Mouse (Mus musculus) intestine, embryonic 16.5 days (tissue): ENCODE measurements around the gene Foxo1. TPM values are rescaled to one million over a fixed set of nuclear protein-coding genes. Genes with fewer than 3 reads are reported as not detected.
A peak's percentile ranks its signal among the peaks of the same experiment; 100 is the strongest.

Experiments
- ATAC-seq: fragments of 200-750 bp; cut with Nextera tagmentation; 2 replicates; pipeline ENCODE4 v1.8.0; 2017; ENCODE audit warnings: moderate TSS enrichment, moderate library complexity
- H3K27ac ChIP-seq: fragments of 300-500 bp; sonication (generic); 2 replicates; pipeline ENCODE4 v1.5.1; 2014; ENCODE audit warnings: mild to moderate bottlenecking, low read length
- H3K27me3 ChIP-seq: fragments of 300-500 bp; sonication (generic); replicated peaks from 2 replicates; pipeline ENCODE4 v1.6.1; 2014; ENCODE audit warnings: low read length, control low read depth, mixed read lengths; ENCODE audit not compliant: control insufficient read depth, insufficient read depth
- H3K36me3 ChIP-seq: fragments of 300-500 bp; sonication (generic); 2 replicates; pipeline ENCODE4 v1.6.1; 2014; ENCODE audit warnings: low read length, control low read depth; ENCODE audit not compliant: control insufficient read depth, insufficient read depth
- H3K4me1 ChIP-seq: fragments of 300-500 bp; sonication (generic); 2 replicates; pipeline ENCODE4 v1.6.1; 2014; ENCODE audit warnings: low read length, control low read depth, mixed read lengths; ENCODE audit not compliant: control insufficient read depth, insufficient read depth
- H3K4me2 ChIP-seq: fragments of 300-500 bp; sonication (generic); 2 replicates; pipeline ENCODE4 v1.6.1; 2014; ENCODE audit warnings: low read depth, low read length, control low read depth
- H3K4me3 ChIP-seq: fragments of 300-500 bp; sonication (generic); 2 replicates; pipeline ENCODE4 v1.5.1; 2014; ENCODE audit warnings: mild to moderate bottlenecking, low read length
- H3K9ac ChIP-seq: fragments of 300-500 bp; sonication (generic); 2 replicates; pipeline ENCODE4 v1.6.1; 2014; ENCODE audit warnings: low read depth, low read length
- H3K9me3 ChIP-seq: fragments of 300-500 bp; sonication (generic); 2 replicates; pipeline ENCODE4 v1.6.1; 2016; ENCODE audit warnings: low read length, control low read depth; ENCODE audit not compliant: control insufficient read depth
- WGBS: fragments of 180-500 bp; shearing (Covaris S2); extraction: QIAGEN DNeasy Blood & Tissue Kit; methylation state at CpG from one replicate; pipeline ENCODE4 v1.1.7; 2014; 5-methylcytosine and 5-hydroxymethylcytosine counted together
- polyA plus RNA-seq: library from polyadenylated mRNA; unstranded; fragments of >200 nt; fragmentation: Nextera tagmentation; extraction: Ambion mirVana; gene quantifications from 2 replicates; pipeline ENCODE4 v1.2.1, GENCODE M21; 2015

The Foxo1 gene
- polyA plus RNA-seq, 1 experiment from 2014 or later = 3.5 TPM

- Histone ChIP-seq H3K9me3 (no peaks in the 10 kb centered on the region), H3K9ac (no peak overlapping the region), H3K36me3 (no peaks in the 10 kb centered on the region), H3K4me3 (no peak overlapping the region), H3K4me1 (peaks cover 9% of the 10 kb centered on the region), H3K4me2 (no peak overlapping the region), H3K27me3 (no peaks in the 10 kb centered on the region), H3K27ac (no peak overlapping the region)
- 82% methylated on average over 13 of the region's 13 CpGs for WGBS
- no peak for ATAC-seq
Observed at GRCm38 (mm10) chr3:52396121-52396731, 128.1 kb downstream of the Foxo1 start.

DNA sequence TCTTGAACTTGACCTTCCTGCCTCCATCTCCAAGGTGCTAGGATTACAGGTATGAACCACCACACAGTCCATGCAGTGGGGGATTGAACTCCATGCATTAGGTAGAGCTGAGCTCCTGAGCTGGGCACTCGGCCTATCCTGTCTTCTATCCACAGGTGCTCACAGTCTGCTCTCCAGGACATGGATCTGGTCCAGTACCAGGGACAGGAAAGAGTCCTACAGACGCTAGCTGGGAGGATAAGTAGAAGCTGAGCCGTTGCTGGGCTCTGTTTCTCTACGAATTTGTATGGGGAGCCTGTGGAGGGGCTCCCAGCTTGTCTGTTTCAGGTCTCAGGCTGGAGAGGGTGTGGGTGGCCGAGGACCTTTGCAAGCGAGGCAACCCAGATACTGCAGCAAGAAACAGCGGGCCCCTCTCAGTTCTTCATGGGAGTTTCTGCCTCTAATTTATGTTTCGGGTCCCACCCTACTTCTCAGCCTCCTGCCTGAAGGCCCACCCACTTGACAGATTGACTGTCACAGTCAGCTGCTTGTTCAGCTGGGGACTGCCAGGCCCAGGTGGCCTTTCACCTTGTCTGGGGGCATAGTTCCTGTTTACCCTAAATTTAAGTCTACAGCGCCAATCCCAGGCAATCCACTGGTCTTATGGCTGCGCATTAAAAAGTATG lies 128.9 kb downstream of the Foxo1 start:
- Histone ChIP-seq H3K27ac (no peak overlapping the region), H3K4me3 (no peak overlapping the region), H3K9ac (no peak overlapping the region), H3K4me2 (no peak overlapping the region), H3K36me3 (no peaks in the 10 kb centered on the region), H3K27me3 (no peaks in the 10 kb centered on the region), H3K4me1 (peaks cover 15% of the 10 kb centered on the region), H3K9me3 (no peaks in the 10 kb centered on the region)
- 73% methylated on average over 10 of the region's 10 CpGs for WGBS
- no peak for ATAC-seq

DNA sequence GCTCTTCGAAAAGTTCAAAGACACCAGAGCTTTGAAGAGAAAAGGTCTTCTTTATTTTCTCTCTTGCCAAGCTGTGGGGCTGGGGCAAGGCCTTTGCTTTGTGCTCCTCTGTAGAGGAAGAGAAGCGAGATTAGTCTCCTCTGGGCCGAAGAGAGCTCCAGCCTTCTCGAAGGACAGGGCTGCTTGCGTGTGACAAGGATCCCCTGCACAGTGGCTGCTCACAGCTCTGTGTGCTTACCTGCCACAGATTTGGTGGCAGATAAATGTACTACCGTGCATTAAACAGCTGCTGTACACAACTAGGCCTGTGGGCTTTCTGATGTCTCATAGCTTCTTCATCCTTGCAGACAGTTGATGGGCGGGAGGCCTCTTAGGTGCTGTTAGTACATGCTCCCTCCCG lies 129.8 kb downstream of the Foxo1 start:
- no peak for ATAC-seq
- H3K27ac ChIP-seq = no peak overlapping the region
- H3K9ac ChIP-seq = no peak overlapping the region
- H3K36me3 ChIP-seq = no peaks in the 10 kb centered on the region
- peaks cover 15% of the 10 kb centered on the region for H3K4me1 ChIP-seq
- no peaks in the 10 kb centered on the region for H3K27me3 ChIP-seq
- H3K9me3 ChIP-seq = no peaks in the 10 kb centered on the region
- WGBS = 84% methylated on average over 8 of the region's 8 CpGs
- no peak overlapping the region for H3K4me3 ChIP-seq
- no peak overlapping the region for H3K4me2 ChIP-seq

DNA sequence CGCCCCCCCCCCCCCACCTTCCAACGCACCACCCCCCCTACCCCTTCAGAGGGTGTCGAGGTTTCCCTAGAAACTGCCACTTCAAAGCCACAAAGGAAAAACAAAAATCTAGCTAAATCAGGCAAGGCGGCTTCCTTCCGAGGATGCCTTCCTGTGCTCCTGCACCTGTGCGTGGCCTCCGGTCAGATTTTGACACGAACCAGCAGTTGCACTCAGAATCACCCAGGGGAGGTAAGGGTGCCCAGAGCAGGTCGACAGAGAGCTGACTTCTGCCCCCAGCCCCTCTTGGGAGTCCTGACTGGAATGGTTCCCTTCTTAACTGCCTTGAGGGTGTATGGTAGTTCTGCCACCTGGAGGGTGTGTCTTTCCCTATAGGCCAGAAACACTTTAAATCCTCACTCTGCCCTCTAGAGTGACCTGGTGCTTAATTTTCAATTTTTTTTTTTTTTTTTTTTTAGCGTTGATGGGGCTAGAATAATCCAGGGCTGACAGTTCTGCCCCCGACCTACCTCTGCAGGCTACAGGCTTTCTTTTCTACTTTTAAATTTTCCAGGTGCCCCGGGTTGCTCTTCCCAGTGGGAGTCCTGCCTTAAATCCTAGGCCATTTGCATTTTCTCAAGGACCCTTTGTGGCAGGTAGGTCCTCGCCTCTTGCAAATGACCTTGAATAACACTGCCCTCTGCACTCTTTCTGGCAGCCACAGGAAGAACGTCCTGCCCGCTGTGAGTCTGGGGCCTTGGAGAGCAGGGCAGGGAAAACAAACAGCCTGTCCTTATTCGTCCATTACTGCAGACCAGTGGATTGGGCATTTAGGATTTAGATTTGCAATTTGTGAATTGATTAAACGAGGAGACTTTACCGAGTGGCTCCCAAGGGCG lies 132.4 kb downstream of the Foxo1 start:
- peaks cover 15% of the 10 kb centered on the region for H3K4me1 ChIP-seq
- WGBS = 29% methylated on average over 19 of the region's 19 CpGs
- H3K9ac ChIP-seq = 0 out of 2 replicates have a peak overlapping the region, but pooled peaks have one; percentile 60
- no peaks in the 10 kb centered on the region for H3K27me3 ChIP-seq
- no peaks in the 10 kb centered on the region for H3K36me3 ChIP-seq
- peak; percentile 31 for ATAC-seq
- peak overlapping the region; percentile 81 for H3K4me2 ChIP-seq
- no peak overlapping the region for H3K27ac ChIP-seq
- peak overlapping the region; percentile 44 for H3K4me3 ChIP-seq
- no peaks in the 10 kb centered on the region for H3K9me3 ChIP-seq

DNA sequence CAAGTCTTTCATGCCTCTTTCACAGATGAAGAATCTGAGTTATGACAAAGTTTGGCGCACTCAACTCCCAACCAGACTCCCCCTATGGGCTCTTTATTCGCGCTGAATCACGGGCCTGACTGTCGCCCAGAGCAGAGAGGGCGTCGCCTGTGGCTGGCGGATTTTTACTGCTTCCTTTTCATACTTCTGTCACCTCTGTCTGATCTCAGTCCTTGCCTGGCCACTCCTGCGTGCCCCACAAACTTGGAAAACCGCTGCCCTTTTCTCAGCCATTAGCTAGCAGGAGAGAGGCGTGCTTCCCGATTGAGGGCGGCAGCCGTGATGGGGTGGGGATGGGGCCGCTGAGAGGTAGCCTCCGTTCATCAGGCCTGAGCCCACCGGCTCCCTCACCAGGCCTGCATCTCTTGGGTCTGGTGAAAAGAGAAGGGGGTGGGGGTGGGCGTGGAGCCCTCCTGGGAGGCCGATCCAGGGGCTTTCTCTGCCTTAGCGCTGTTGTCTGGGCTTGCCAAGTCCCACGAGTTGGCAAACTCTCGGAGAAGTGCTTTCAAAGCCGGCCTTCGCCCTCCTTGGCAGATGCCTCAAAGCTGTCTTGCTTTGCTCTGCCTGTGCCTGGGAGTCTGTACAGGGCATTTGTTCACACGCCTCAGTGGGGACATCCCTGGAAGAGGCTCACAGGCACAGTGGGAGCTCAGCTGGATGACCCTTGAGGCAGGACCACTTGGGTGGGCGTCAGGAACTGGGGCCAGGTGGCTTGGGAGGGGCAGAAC lies 133.2 kb downstream of the Foxo1 start:
- peaks cover 15% of the 10 kb centered on the region for H3K4me1 ChIP-seq
- peak overlapping the region; percentile 60 for H3K9ac ChIP-seq
- H3K27me3 ChIP-seq = no peaks in the 10 kb centered on the region
- H3K27ac ChIP-seq = peak overlapping the region; percentile 32; the same call in 1 of the 2 replicates
- WGBS = 4% methylated on average over 26 of the region's 26 CpGs
- no peaks in the 10 kb centered on the region for H3K9me3 ChIP-seq
- peak overlapping the region; percentile 44 for H3K4me3 ChIP-seq
- peak; percentile 72 for ATAC-seq
- H3K4me2 ChIP-seq = peak overlapping the region; percentile 81
- no peaks in the 10 kb centered on the region for H3K36me3 ChIP-seq

Other genes with a start within 250 kb of the Foxo1 start
- gene Maml3, start 163.3 kb upstream of the Foxo1 start, polyA plus RNA-seq = 3.6 and 4.0 TPM in 2 replicates